Mouse (Mus musculus) cerebellum, adult 9-11 months (tissue): Measurements from ENCODE around the gene Stra6.
A peak's percentile ranks its signal among the peaks of the same experiment; 100 is the strongest.

Experiments
- DNase-seq: peaks from one replicate; pipeline ENCODE4 v3.0.0; 2022

The Stra6 gene

GRCm38 (mm10) chr9:58099836-58100565 is 36.4 kb downstream of the Stra6 start:
- DNase-seq: no peak

- DNase-seq: no peak
Measured at GRCm38 (mm10) chr9:58102013-58102412, 38.4 kb downstream of the Stra6 start.

- DNase-seq: no peak
Measured at GRCm38 (mm10) chr9:58103647-58104046, 40.1 kb downstream of the Stra6 start.

GRCm38 (mm10) chr9:58105595-58106169 is 42.1 kb downstream of the Stra6 start:
- no peak for DNase-seq

- DNase-seq: no peak
Measured at GRCm38 (mm10) chr9:58107494-58107893, 43.9 kb downstream of the Stra6 start.

- peak; percentile 72 for DNase-seq
Measured at GRCm38 (mm10) chr9:58110787-58111186, 47.2 kb downstream of the Stra6 start.

GRCm38 (mm10) chr9:58111431-58111830 is 47.8 kb downstream of the Stra6 start:
- DNase-seq: peak; percentile 92

GRCm38 (mm10) chr9:58112321-58112751 is 48.7 kb downstream of the Stra6 start:
- no peak for DNase-seq

GRCm38 (mm10) chr9:58112866-58113278 is 49.3 kb downstream of the Stra6 start:
- DNase-seq: no peak

GRCm38 (mm10) chr9:58113279-58113884 is 49.8 kb downstream of the Stra6 start:
- no peak for DNase-seq

GRCm38 (mm10) chr9:58114019-58114418 is 50.4 kb downstream of the Stra6 start:
- DNase-seq: no peak

- no peak for DNase-seq
Measured at GRCm38 (mm10) chr9:58115297-58115925, 51.8 kb downstream of the Stra6 start.

- no peak for DNase-seq
Measured at GRCm38 (mm10) chr9:58116024-58116651, 52.5 kb downstream of the Stra6 start.

GRCm38 (mm10) chr9:58118671-58119070 is 55.1 kb downstream of the Stra6 start, which contains the start of gene Ccdc33:
Ccdc33 (minus strand) TSS chr9:58118823.
- DNase-seq: no peak

- no peak for DNase-seq
Measured at GRCm38 (mm10) chr9:58125085-58125484, 61.5 kb downstream of the Stra6 start.

GRCm38 (mm10) chr9:58125811-58126210 is 62.2 kb downstream of the Stra6 start:
- DNase-seq: no peak

- no peak for DNase-seq
Measured at GRCm38 (mm10) chr9:58128926-58129413, 65.4 kb downstream of the Stra6 start.

GRCm38 (mm10) chr9:58129508-58129907 is 65.9 kb downstream of the Stra6 start:
- DNase-seq: no peak

- no peak for DNase-seq
Measured at GRCm38 (mm10) chr9:58130909-58131308, 67.3 kb downstream of the Stra6 start.

- DNase-seq: no peak
Measured at GRCm38 (mm10) chr9:58131735-58132134, 68.1 kb downstream of the Stra6 start.

GRCm38 (mm10) chr9:58133893-58134884 is 70.6 kb downstream of the Stra6 start:
- DNase-seq: no peak

- DNase-seq: peak; percentile 57
Measured at GRCm38 (mm10) chr9:58134906-58135305, 71.3 kb downstream of the Stra6 start.
